Mouse (Mus musculus): ENCODE data around the gene 4933415F23Rik. TPM values are rescaled to one million over a fixed set of nuclear protein-coding genes. Genes with fewer than 3 reads are reported as not detected.
A peak's percentile ranks its signal among the peaks of the same experiment; 100 is the strongest.
"Not testable (repeated sequence)": the region's sequence is repeated elsewhere in the genome, so short reads cannot be mapped to it uniquely, and the experiment has no call there.

Gene 4933415F23Rik
- polyA plus RNA-seq (2012; fragmentation: generic; extraction: Trizol) = not detected
- long read RNA-seq, experiment 1 = 0 reads
- long read RNA-seq, experiment 2 = 0 reads

- no peaks in the 10 kb centered on the region for H3K36me3 ChIP-seq (ENCODE audit: control insufficient read depth, insufficient read depth)
- no peak for TF ChIP-seq CEBPB (IDR thresholded peaks at IDR 0.05; ENCODE audit: low read depth)
- no peak for TF ChIP-seq MYOD1 (IDR thresholded peaks at IDR 0.05; ENCODE audit: control insufficient read depth, insufficient read length, low read depth)
- no peak for TF ChIP-seq CTCF (IDR thresholded peaks at IDR 0.05; ENCODE audit: control insufficient read depth, insufficient read depth, insufficient read length)
- no peak for TF ChIP-seq MAX (IDR thresholded peaks at IDR 0.05)
- no peak for TF ChIP-seq FOSL1 (IDR thresholded peaks at IDR 0.05; ENCODE audit: insufficient read depth, low read length, poor library complexity, severe bottlenecking)
- TF ChIP-seq USF1 (IDR thresholded peaks at IDR 0.05; ENCODE audit: low read depth) = no peak
- TF ChIP-seq MYOG (IDR thresholded peaks at IDR 0.05; ENCODE audit: control insufficient read depth, extremely low read depth, insufficient read length) = no peak
- no peaks in the 10 kb centered on the region for H3K79me2 ChIP-seq (ENCODE audit: control insufficient read depth, insufficient read depth)
- no peak within 1 kb of the TSS for H3ac ChIP-seq (ENCODE audit: control insufficient read depth, insufficient read length, low read depth)
- no peaks in the 10 kb centered on the region for H3K27me3 ChIP-seq (ENCODE audit: control insufficient read depth, insufficient read depth, insufficient read length)
- H3K4me3 ChIP-seq (ENCODE audit: insufficient read depth, poor library complexity, severe bottlenecking) = no peak within 1 kb of the TSS
- H3K79me3 ChIP-seq (ENCODE audit: low read depth) = no peaks in the 10 kb centered on the region
Observed at GRCm38 (mm10) chr1:23102021-23102420, at the start of gene 4933415F23Rik. Gene 4933415F23Rik (minus strand): TSS chr1:23102253.

GRCm38 (mm10) chr1:23151722-23152121 lies 49.7 kb upstream of the 4933415F23Rik start:
- Histone ChIP-seq H3K36me3 (ENCODE audit: control insufficient read depth, insufficient read depth) (no peaks in the 10 kb centered on the region), H3K27me3 (ENCODE audit: control insufficient read depth, insufficient read depth, insufficient read length) (no peaks in the 10 kb centered on the region), H3ac (ENCODE audit: control insufficient read depth, insufficient read length, low read depth) (no peak overlapping the region), H3K79me3 (ENCODE audit: low read depth) (no peaks in the 10 kb centered on the region), H3K79me2 (ENCODE audit: control insufficient read depth, insufficient read depth) (no peaks in the 10 kb centered on the region), H3K4me3 (ENCODE audit: insufficient read depth, poor library complexity, severe bottlenecking) (no peak overlapping the region)
- TF ChIP-seq MAX (IDR thresholded peaks at IDR 0.05) (no peak), USF1 (IDR thresholded peaks at IDR 0.05; ENCODE audit: low read depth) (no peak), MYOG (IDR thresholded peaks at IDR 0.05; ENCODE audit: control insufficient read depth, extremely low read depth, insufficient read length) (no peak), CTCF (IDR thresholded peaks at IDR 0.05; ENCODE audit: control insufficient read depth, insufficient read depth, insufficient read length) (no peak), CEBPB (IDR thresholded peaks at IDR 0.05; ENCODE audit: low read depth) (no peak), MYOD1 (IDR thresholded peaks at IDR 0.05; ENCODE audit: control insufficient read depth, insufficient read length, low read depth) (no peak), FOSL1 (IDR thresholded peaks at IDR 0.05; ENCODE audit: insufficient read depth, low read length, poor library complexity, severe bottlenecking) (no peak)

GRCm38 (mm10) chr1:23146198-23146873 lies 44.3 kb upstream of the 4933415F23Rik start:
- Histone ChIP-seq H3K79me3 (ENCODE audit: low read depth) (no peaks in the 10 kb centered on the region), H3K27me3 (ENCODE audit: control insufficient read depth, insufficient read depth, insufficient read length) (no peaks in the 10 kb centered on the region), H3K36me3 (ENCODE audit: control insufficient read depth, insufficient read depth) (no peaks in the 10 kb centered on the region), H3K79me2 (ENCODE audit: control insufficient read depth, insufficient read depth) (no peaks in the 10 kb centered on the region), H3K4me3 (ENCODE audit: insufficient read depth, poor library complexity, severe bottlenecking) (no peak overlapping the region), H3ac (ENCODE audit: control insufficient read depth, insufficient read length, low read depth) (no peak overlapping the region)
- no peak for TF ChIP-seq CTCF (IDR thresholded peaks at IDR 0.05; ENCODE audit: control insufficient read depth, insufficient read depth, insufficient read length)
- no peak for TF ChIP-seq MAX (IDR thresholded peaks at IDR 0.05)
- TF ChIP-seq MYOD1 (IDR thresholded peaks at IDR 0.05; ENCODE audit: control insufficient read depth, insufficient read length, low read depth) = peak; percentile 22

GRCm38 (mm10) chr1:23141121-23141811 lies 39.2 kb upstream of the 4933415F23Rik start:
- Histone ChIP-seq H3K4me3 (ENCODE audit: insufficient read depth, poor library complexity, severe bottlenecking) (no peak overlapping the region), H3ac (ENCODE audit: control insufficient read depth, insufficient read length, low read depth) (no peak overlapping the region), H3K79me3 (ENCODE audit: low read depth) (no peaks in the 10 kb centered on the region), H3K36me3 (ENCODE audit: control insufficient read depth, insufficient read depth) (no peaks in the 10 kb centered on the region), H3K79me2 (ENCODE audit: control insufficient read depth, insufficient read depth) (no peaks in the 10 kb centered on the region), H3K27me3 (ENCODE audit: control insufficient read depth, insufficient read depth, insufficient read length) (no peaks in the 10 kb centered on the region)
- TF ChIP-seq MYOD1 (IDR thresholded peaks at IDR 0.05; ENCODE audit: control insufficient read depth, insufficient read length, low read depth) (no peak), USF1 (IDR thresholded peaks at IDR 0.05; ENCODE audit: low read depth) (no peak), MYOG (IDR thresholded peaks at IDR 0.05; ENCODE audit: control insufficient read depth, extremely low read depth, insufficient read length) (no peak), CTCF (IDR thresholded peaks at IDR 0.05; ENCODE audit: control insufficient read depth, insufficient read depth, insufficient read length) (no peak), CEBPB (IDR thresholded peaks at IDR 0.05; ENCODE audit: low read depth) (no peak)

GRCm38 (mm10) chr1:23140530-23140929 lies 38.5 kb upstream of the 4933415F23Rik start:
- H3K36me3 ChIP-seq (ENCODE audit: control insufficient read depth, insufficient read depth); H3K4me3 ChIP-seq (ENCODE audit: insufficient read depth, poor library complexity, severe bottlenecking); H3K79me3 ChIP-seq (ENCODE audit: low read depth); H3ac ChIP-seq (ENCODE audit: control insufficient read depth, insufficient read length, low read depth); H3K27me3 ChIP-seq (ENCODE audit: control insufficient read depth, insufficient read depth, insufficient read length); H3K79me2 ChIP-seq (ENCODE audit: control insufficient read depth, insufficient read depth): not testable (repeated sequence)

- H3K27me3 ChIP-seq (ENCODE audit: control insufficient read depth, insufficient read depth, insufficient read length) = no peaks in the 10 kb centered on the region
- H3K36me3 ChIP-seq (ENCODE audit: control insufficient read depth, insufficient read depth) = no peaks in the 10 kb centered on the region
- H3K79me2 ChIP-seq (ENCODE audit: control insufficient read depth, insufficient read depth) = no peaks in the 10 kb centered on the region
- no peaks in the 10 kb centered on the region for H3K79me3 ChIP-seq (ENCODE audit: low read depth)
- TF ChIP-seq USF1 (IDR thresholded peaks at IDR 0.05; ENCODE audit: low read depth) (no peak), MYOG (IDR thresholded peaks at IDR 0.05; ENCODE audit: control insufficient read depth, extremely low read depth, insufficient read length) (no peak), MYOD1 (IDR thresholded peaks at IDR 0.05; ENCODE audit: control insufficient read depth, insufficient read length, low read depth) (no peak), FOSL1 (IDR thresholded peaks at IDR 0.05; ENCODE audit: insufficient read depth, low read length, poor library complexity, severe bottlenecking) (no peak), CEBPB (IDR thresholded peaks at IDR 0.05; ENCODE audit: low read depth) (no peak), MAX (IDR thresholded peaks at IDR 0.05) (no peak), CTCF (IDR thresholded peaks at IDR 0.05; ENCODE audit: control insufficient read depth, insufficient read depth, insufficient read length) (no peak)
- H3K4me3 ChIP-seq (ENCODE audit: insufficient read depth, poor library complexity, severe bottlenecking) = no peak overlapping the region
- H3ac ChIP-seq (ENCODE audit: control insufficient read depth, insufficient read length, low read depth) = no peak overlapping the region
Observed at GRCm38 (mm10) chr1:23120901-23121300, 18.8 kb upstream of the 4933415F23Rik start.

Data from C2C12 (cell line).